Mouse (Mus musculus) embryonic facial prominence, embryonic 11.5 days (tissue): ENCODE results near the gene Tlr12. TPM values are rescaled to one million over a fixed set of nuclear protein-coding genes. Genes with fewer than 3 reads are reported as not detected.

Source experiments
- ATAC-seq: fragments of 200-750 bp; cut with Nextera tagmentation; replicated peaks from 2 replicates; pipeline ENCODE4 v1.8.0; 2017; ENCODE audit warnings: low read depth; ENCODE audit not compliant: insufficient number of reproducible peaks, low FRiP score, low TSS enrichment
- DNase-seq: peaks from one replicate; pipeline ENCODE4 v3.0.0-alpha.2; 2015; ENCODE audit warnings: low spot score
- H3K27ac ChIP-seq: fragments of 300-500 bp; sonication (generic); replicated peaks from 2 replicates; pipeline ENCODE4 v1.5.1; 2014; ENCODE audit warnings: mild to moderate bottlenecking, low read depth, low read length, control low read depth
- H3K27me3 ChIP-seq: fragments of 300-500 bp; sonication (generic); 2 replicates; pipeline ENCODE4 v1.6.1; 2014; ENCODE audit warnings: mild to moderate bottlenecking, low read length, moderate library complexity, mixed read lengths; ENCODE audit not compliant: control insufficient read depth, insufficient read depth
- H3K36me3 ChIP-seq: fragments of 300-500 bp; sonication (generic); replicated peaks from 2 replicates; pipeline ENCODE4 v1.6.1; 2014; ENCODE audit warnings: low read depth, mild to moderate bottlenecking, low read length, moderate library complexity, mixed read lengths; ENCODE audit not compliant: control insufficient read depth, insufficient read depth
- H3K4me1 ChIP-seq: fragments of 300-500 bp; sonication (generic); 2 replicates; pipeline ENCODE4 v1.6.1; 2014; ENCODE audit warnings: low read length, mixed read lengths; ENCODE audit not compliant: control insufficient read depth, insufficient read depth
- H3K4me2 ChIP-seq: fragments of 300-500 bp; sonication (generic); 2 replicates; pipeline ENCODE4 v1.6.1; 2014; ENCODE audit warnings: low read depth, mild to moderate bottlenecking, control low read depth, low read length, moderate library complexity
- H3K4me3 ChIP-seq: fragments of 300-500 bp; sonication (generic); 2 replicates; pipeline ENCODE4 v1.5.1; 2014; ENCODE audit warnings: low read depth, low read length, control low read depth
- H3K9ac ChIP-seq: fragments of 300-500 bp; sonication (generic); replicated peaks from 2 replicates; pipeline ENCODE4 v1.6.1; 2014; ENCODE audit warnings: mild to moderate bottlenecking, control low read depth, low read length
- H3K9me3 ChIP-seq: fragments of 300-500 bp; sonication (generic); replicated peaks from 2 replicates; pipeline ENCODE4 v1.6.1; 2016; ENCODE audit warnings: mild to moderate bottlenecking, low read length, inconsistent platforms, mixed read lengths; ENCODE audit not compliant: control insufficient read depth
- WGBS: fragments of 180-500 bp; shearing (Covaris S2); extraction: QIAGEN DNeasy Blood & Tissue Kit; methylation state at CpG from one replicate; pipeline ENCODE4 v1.1.7; 2014; 5-methylcytosine and 5-hydroxymethylcytosine counted together
- polyA plus RNA-seq: library from polyadenylated mRNA; unstranded; fragments of >200 nt; fragmentation: Nextera tagmentation; extraction: Ambion mirVana; gene quantifications from 2 replicates; pipeline ENCODE4 v1.2.1, GENCODE M21; 2014

Gene Tlr12
- polyA plus RNA-seq, 1 experiment from 2014 or later, result 0.10 TPM

DNA sequence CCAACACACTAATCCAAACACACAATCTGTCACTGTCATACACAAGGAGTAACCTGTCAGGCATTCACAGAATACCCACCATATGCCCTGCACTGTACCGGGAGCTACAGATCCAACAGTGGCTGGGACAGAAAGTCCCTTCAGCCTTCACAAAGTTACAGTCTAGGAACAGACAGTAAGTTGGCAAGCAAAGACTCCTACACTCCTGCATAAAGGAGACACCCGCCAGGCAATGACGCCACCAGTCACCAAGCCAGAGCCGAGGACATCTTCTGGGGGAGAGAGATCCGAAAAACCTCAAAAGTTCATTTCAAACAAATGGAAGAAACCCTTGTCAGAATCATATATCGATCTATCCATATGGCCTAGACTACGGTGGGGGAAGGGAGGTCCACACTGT, 11.8 kb downstream of the Tlr12 start:
- H3K36me3 ChIP-seq, result no peaks in the 10 kb centered on the region; the same call in 1 of the 2 replicates
- DNase-seq, result no peak
- H3K4me1 ChIP-seq, result no peaks in the 10 kb centered on the region

GRCm38 (mm10) chr4:128597801-128598560, 20.4 kb downstream of the Tlr12 start:
- no peak overlapping the region for H3K27ac ChIP-seq
- 93% methylated on average over 12 of the region's 12 CpGs for WGBS

More for the DNA sequence above, 11.8 kb downstream of the Tlr12 start:
- Histone ChIP-seq H3K9me3 (no peaks in the 10 kb centered on the region), H3K27me3 (no peaks in the 10 kb centered on the region), H3K4me3 (no peak overlapping the region), H3K27ac (no peak overlapping the region), H3K4me2 (no peak overlapping the region), H3K9ac (no peak overlapping the region)
- WGBS, result 93% methylated on average over 7 of the region's 7 CpGs
- ATAC-seq, result no peak

GRCm38 (mm10) chr4:128594062-128594461, 24.4 kb downstream of the Tlr12 start:
- ATAC-seq (no peak), DNase-seq (no peak)
- Histone ChIP-seq H3K4me1 (no peaks in the 10 kb centered on the region), H3K4me3 (no peak overlapping the region), H3K9me3 (no peaks in the 10 kb centered on the region), H3K27ac (no peak overlapping the region), H3K27me3 (no peaks in the 10 kb centered on the region), H3K9ac (no peak overlapping the region), H3K4me2 (no peak overlapping the region), H3K36me3 (no peaks in the 10 kb centered on the region; the same call in 1 of the 2 replicates)
- WGBS, result 89% methylated on average over 5 of the region's 5 CpGs

More at GRCm38 (mm10) chr4:128597801-128598560, 20.4 kb downstream of the Tlr12 start:
- Histone ChIP-seq H3K27me3 (no peaks in the 10 kb centered on the region), H3K4me1 (no peaks in the 10 kb centered on the region), H3K4me2 (no peak overlapping the region), H3K9ac (no peak overlapping the region), H3K36me3 (0 out of 2 replicates have a peak, but pooled peaks cover 3% of the 10 kb centered on the region), H3K9me3 (no peaks in the 10 kb centered on the region), H3K4me3 (no peak overlapping the region)
- ATAC-seq (no peak), DNase-seq (no peak)

DNA sequence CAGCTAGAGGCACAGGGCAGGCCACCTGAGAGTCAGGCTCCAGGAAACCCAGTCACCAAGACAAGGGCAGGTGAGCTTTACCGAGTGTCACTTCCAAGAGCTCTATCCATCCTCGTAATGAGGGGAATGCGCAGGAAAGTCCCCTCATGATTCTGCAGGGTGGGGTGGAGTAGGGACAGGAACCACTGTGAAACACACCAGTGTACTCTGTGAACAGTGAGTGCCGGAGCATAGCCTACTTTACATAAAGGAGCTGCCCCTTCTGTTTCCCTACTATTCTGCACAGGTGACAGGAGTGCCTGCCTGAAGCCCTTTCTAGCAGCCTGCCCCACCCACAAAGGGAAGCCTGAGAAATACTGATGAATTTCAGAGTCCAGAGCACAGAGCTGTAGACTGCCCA, 25.1 kb downstream of the Tlr12 start:
- ATAC-seq (no peak), DNase-seq (no peak)
- H3K27me3 ChIP-seq, result no peaks in the 10 kb centered on the region
- no peak overlapping the region for H3K4me3 ChIP-seq
- 92% methylated on average over 4 of the region's 4 CpGs for WGBS
- no peak overlapping the region for H3K9ac ChIP-seq
- no peak overlapping the region for H3K27ac ChIP-seq
- H3K4me2 ChIP-seq, result no peak overlapping the region
- H3K36me3 ChIP-seq, result no peaks in the 10 kb centered on the region; the same call in 1 of the 2 replicates
- no peaks in the 10 kb centered on the region for H3K9me3 ChIP-seq
- no peaks in the 10 kb centered on the region for H3K4me1 ChIP-seq

GRCm38 (mm10) chr4:128579182-128579581, 39.2 kb downstream of the Tlr12 start:
- no peak overlapping the region for H3K4me3 ChIP-seq
- 60% methylated on average over 4 of the region's 4 CpGs for WGBS
- H3K36me3 ChIP-seq, result peaks cover 13% of the 10 kb centered on the region

GRCm38 (mm10) chr4:128575811-128576210, 42.6 kb downstream of the Tlr12 start:
- H3K4me1 ChIP-seq, result no peaks in the 10 kb centered on the region
- 91% methylated on average over 4 of the region's 4 CpGs for WGBS
- no peak overlapping the region for H3K4me2 ChIP-seq
- H3K27me3 ChIP-seq, result no peaks in the 10 kb centered on the region
- H3K9ac ChIP-seq, result no peak overlapping the region
- ATAC-seq (no peak), DNase-seq (no peak)
- H3K4me3 ChIP-seq, result no peak overlapping the region
- no peaks in the 10 kb centered on the region for H3K9me3 ChIP-seq
- peaks cover 2% of the 10 kb centered on the region; the same call in 1 of the 2 replicates for H3K36me3 ChIP-seq
- H3K27ac ChIP-seq, result no peak overlapping the region

More at GRCm38 (mm10) chr4:128579182-128579581, 39.2 kb downstream of the Tlr12 start:
- no peaks in the 10 kb centered on the region for H3K4me1 ChIP-seq
- no peak overlapping the region for H3K27ac ChIP-seq
- ATAC-seq (no peak), DNase-seq (no peak)
- no peak overlapping the region for H3K4me2 ChIP-seq
- H3K9me3 ChIP-seq, result peaks cover 13% of the 10 kb centered on the region; the same call in 1 of the 2 replicates
- H3K9ac ChIP-seq, result no peak overlapping the region
- no peaks in the 10 kb centered on the region for H3K27me3 ChIP-seq

Other genes with a start within 250 kb of the Tlr12 start
- 2.9 and 4.1 TPM in 2 replicates for gene Zscan20, start 8.5 kb downstream of the Tlr12 start, polyA plus RNA-seq
- gene Phc2, start 36.1 kb upstream of the Tlr12 start, polyA plus RNA-seq, result 65.7 and 68.0 TPM in 2 replicates
- gene A3galt2, start 136.7 kb upstream of the Tlr12 start, polyA plus RNA-seq, result 0.11 and 0.18 TPM in 2 replicates
- 31.1 and 34.3 TPM in 2 replicates for gene Zfp362, start 187.4 kb upstream of the Tlr12 start, polyA plus RNA-seq